Mouse (Mus musculus): ENCODE measurements around the gene Kcnma1. TPM values are rescaled to one million over a fixed set of nuclear protein-coding genes. Genes with fewer than 3 reads are reported as not detected.

The Kcnma1 gene
- polyA plus RNA-seq, 1 experiment from 2014 or later: 17.2 TPM

GRCm38 (mm10) chr14:23552252-23552974, 461.9 kb downstream of the Kcnma1 start:
- WGBS: 57% methylated on average over 5 of the region's 5 CpGs
- no peaks in the 10 kb centered on the region for H3K36me3 ChIP-seq (ENCODE audit: control insufficient read depth, insufficient read depth, low read length)
- H3K4me2 ChIP-seq (ENCODE audit: low read length): no peak overlapping the region
- H3K9ac ChIP-seq (ENCODE audit: low read depth, low read length): no peak overlapping the region
- no peaks in the 10 kb centered on the region for H3K4me1 ChIP-seq (ENCODE audit: control insufficient read depth, insufficient read depth, low read depth, low read length)
- no peaks in the 10 kb centered on the region for H3K9me3 ChIP-seq (ENCODE audit: control insufficient read depth, low read length)
- no peak for ATAC-seq
- H3K4me3 ChIP-seq (ENCODE audit: low read length): no peak overlapping the region
- no peaks in the 10 kb centered on the region for H3K27me3 ChIP-seq (replicated peaks; ENCODE audit: control insufficient read depth, insufficient read depth, low read length)
- H3K27ac ChIP-seq (ENCODE audit: low read depth, low read length): no peak overlapping the region

DNA sequence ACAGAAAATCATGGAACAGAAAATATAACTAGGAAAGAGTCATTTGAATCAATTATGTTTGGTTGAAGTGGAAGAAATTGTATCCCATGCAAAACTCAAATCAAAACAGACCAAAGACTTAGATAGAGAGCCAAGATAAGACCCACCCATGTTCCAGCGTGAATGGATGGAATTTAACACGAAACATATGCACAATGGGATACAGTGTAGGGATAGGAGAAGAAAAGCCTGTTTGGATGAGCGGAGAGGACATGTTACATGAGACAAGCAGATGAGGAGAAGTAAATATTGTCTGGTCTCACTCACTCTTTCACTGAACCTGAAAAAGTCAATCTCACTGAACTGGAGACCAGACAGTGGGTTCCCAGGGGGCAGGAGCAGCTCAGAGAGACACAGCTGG, 463.8 kb downstream of the Kcnma1 start:
- Histone ChIP-seq H3K27ac (ENCODE audit: low read depth, low read length) (no peak overlapping the region), H3K9me3 (ENCODE audit: control insufficient read depth, low read length) (no peaks in the 10 kb centered on the region), H3K9ac (ENCODE audit: low read depth, low read length) (no peak overlapping the region), H3K27me3 (replicated peaks; ENCODE audit: control insufficient read depth, insufficient read depth, low read length) (no peaks in the 10 kb centered on the region), H3K36me3 (ENCODE audit: control insufficient read depth, insufficient read depth, low read length) (no peaks in the 10 kb centered on the region), H3K4me2 (ENCODE audit: low read length) (no peak overlapping the region), H3K4me1 (ENCODE audit: control insufficient read depth, insufficient read depth, low read depth, low read length) (no peaks in the 10 kb centered on the region), H3K4me3 (ENCODE audit: low read length) (no peak overlapping the region)
- ATAC-seq: no peak
- 82% methylated on average over 3 of the region's 3 CpGs for WGBS

DNA sequence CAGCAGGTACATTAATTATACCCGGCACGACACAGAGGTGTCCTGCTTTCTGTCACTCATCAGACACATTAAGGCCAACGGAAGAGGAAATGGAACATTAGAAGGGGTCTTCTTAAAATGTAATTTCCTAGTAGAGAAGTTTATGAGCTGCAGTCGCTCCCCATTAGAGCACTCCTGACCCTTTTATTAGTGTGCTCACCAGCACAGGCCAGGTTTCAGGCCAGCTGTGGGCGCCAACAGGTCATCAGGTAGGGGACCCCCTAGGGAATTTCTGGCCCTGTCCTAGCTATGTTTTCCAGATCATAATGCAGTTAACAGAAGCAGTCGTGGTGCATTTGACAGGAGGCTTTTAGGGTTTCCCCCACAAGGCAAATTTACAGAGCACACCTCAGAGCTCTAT, 472.2 kb downstream of the Kcnma1 start:
- Histone ChIP-seq H3K27ac (ENCODE audit: low read depth, low read length) (no peak overlapping the region), H3K4me2 (ENCODE audit: low read length) (no peak overlapping the region), H3K36me3 (ENCODE audit: control insufficient read depth, insufficient read depth, low read length) (no peaks in the 10 kb centered on the region), H3K9me3 (ENCODE audit: control insufficient read depth, low read length) (no peaks in the 10 kb centered on the region), H3K4me1 (ENCODE audit: control insufficient read depth, insufficient read depth, low read depth, low read length) (no peaks in the 10 kb centered on the region), H3K9ac (ENCODE audit: low read depth, low read length) (no peak overlapping the region), H3K27me3 (replicated peaks; ENCODE audit: control insufficient read depth, insufficient read depth, low read length) (no peaks in the 10 kb centered on the region), H3K4me3 (ENCODE audit: low read length) (no peak overlapping the region)
- 90% methylated on average over 6 of the region's 6 CpGs for WGBS
- ATAC-seq: no peak

DNA sequence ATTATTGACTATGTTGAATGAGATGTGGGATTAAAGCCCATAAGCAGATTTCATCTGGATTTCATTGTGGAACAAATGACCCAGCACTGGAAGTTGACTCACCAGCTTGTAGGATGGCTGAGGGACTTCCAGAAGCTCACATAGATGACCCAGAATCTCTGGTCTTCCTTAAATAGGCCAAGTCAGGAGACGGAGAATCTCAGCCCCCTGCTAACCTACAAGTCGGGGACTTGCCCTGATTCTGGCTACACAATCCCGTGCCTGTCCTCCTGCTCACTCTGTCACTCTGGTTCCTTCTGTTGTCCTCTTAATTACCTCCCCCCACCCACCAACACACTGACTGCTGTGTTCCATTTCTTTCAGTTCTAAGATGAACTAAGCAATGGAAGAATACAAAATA, 474.7 kb downstream of the Kcnma1 start:
- ATAC-seq: no peak
- Histone ChIP-seq H3K27ac (ENCODE audit: low read depth, low read length) (no peak overlapping the region), H3K4me2 (ENCODE audit: low read length) (no peak overlapping the region), H3K4me1 (ENCODE audit: control insufficient read depth, insufficient read depth, low read depth, low read length) (no peaks in the 10 kb centered on the region), H3K27me3 (replicated peaks; ENCODE audit: control insufficient read depth, insufficient read depth, low read length) (no peaks in the 10 kb centered on the region), H3K9ac (ENCODE audit: low read depth, low read length) (no peak overlapping the region), H3K4me3 (ENCODE audit: low read length) (no peak overlapping the region), H3K36me3 (ENCODE audit: control insufficient read depth, insufficient read depth, low read length) (no peaks in the 10 kb centered on the region), H3K9me3 (ENCODE audit: control insufficient read depth, low read length) (no peaks in the 10 kb centered on the region)
- 76% methylated on average over 3 of the region's 3 CpGs for WGBS

- Histone ChIP-seq H3K36me3 (ENCODE audit: control insufficient read depth, insufficient read depth, low read length) (no peaks in the 10 kb centered on the region), H3K9me3 (ENCODE audit: control insufficient read depth, low read length) (no peaks in the 10 kb centered on the region), H3K27me3 (replicated peaks; ENCODE audit: control insufficient read depth, insufficient read depth, low read length) (no peaks in the 10 kb centered on the region), H3K4me3 (ENCODE audit: low read length) (no peak overlapping the region), H3K9ac (ENCODE audit: low read depth, low read length) (no peak overlapping the region), H3K4me1 (ENCODE audit: control insufficient read depth, insufficient read depth, low read depth, low read length) (no peaks in the 10 kb centered on the region), H3K27ac (ENCODE audit: low read depth, low read length) (no peak overlapping the region), H3K4me2 (ENCODE audit: low read length) (no peak overlapping the region)
- ATAC-seq: no peak
- WGBS: 74% methylated on average over 3 of the region's 3 CpGs
Measured at GRCm38 (mm10) chr14:23533346-23533745, 480.9 kb downstream of the Kcnma1 start.

DNA sequence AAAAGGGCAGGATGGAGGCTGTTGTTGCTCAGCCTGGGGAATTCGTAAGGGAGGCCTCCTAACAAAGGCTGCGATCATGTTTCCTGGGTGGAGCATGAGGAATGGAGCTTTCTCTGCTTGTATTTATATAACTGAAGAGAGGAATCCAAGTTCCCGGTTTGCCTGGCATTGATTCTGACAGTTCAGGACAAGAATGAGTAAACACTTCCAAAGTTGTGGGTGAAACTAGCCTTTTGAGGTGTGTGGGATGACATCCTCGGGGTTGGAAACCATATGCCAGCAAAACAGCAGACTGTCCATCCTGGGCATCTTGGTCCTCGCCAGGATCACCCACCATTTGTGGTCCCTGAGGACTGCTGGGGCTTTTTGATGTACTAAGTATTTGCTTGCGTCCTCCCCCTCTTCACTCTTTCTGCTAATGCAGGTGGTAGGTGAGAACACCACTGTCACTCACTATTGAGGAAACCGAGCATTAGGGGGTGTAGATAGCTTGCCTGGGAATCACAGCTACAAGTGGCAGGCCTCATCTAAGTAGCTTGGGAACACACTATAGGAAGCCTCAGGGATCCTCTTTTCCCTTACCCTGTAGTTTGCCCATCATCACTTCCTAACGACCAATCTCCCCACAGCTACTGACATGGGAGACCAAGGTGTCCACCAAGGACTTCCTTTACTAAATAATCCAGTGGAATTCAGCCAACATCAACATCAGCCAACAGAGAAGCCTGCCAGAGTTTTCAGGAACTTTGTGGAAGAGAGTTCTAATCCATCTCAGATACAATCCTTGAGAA, 482.4 kb downstream of the Kcnma1 start:
- H3K4me1 ChIP-seq (ENCODE audit: control insufficient read depth, insufficient read depth, low read depth, low read length): no peaks in the 10 kb centered on the region
- 68% methylated on average over 8 of the region's 8 CpGs for WGBS
- no peak overlapping the region for H3K4me3 ChIP-seq (ENCODE audit: low read length)
- no peaks in the 10 kb centered on the region for H3K36me3 ChIP-seq (ENCODE audit: control insufficient read depth, insufficient read depth, low read length)
- H3K27ac ChIP-seq (ENCODE audit: low read depth, low read length): no peak overlapping the region
- H3K27me3 ChIP-seq (replicated peaks; ENCODE audit: control insufficient read depth, insufficient read depth, low read length): no peaks in the 10 kb centered on the region
- H3K4me2 ChIP-seq (ENCODE audit: low read length): no peak overlapping the region
- no peaks in the 10 kb centered on the region for H3K9me3 ChIP-seq (ENCODE audit: control insufficient read depth, low read length)
- no peak overlapping the region for H3K9ac ChIP-seq (ENCODE audit: low read depth, low read length)
- ATAC-seq: no peak

DNA sequence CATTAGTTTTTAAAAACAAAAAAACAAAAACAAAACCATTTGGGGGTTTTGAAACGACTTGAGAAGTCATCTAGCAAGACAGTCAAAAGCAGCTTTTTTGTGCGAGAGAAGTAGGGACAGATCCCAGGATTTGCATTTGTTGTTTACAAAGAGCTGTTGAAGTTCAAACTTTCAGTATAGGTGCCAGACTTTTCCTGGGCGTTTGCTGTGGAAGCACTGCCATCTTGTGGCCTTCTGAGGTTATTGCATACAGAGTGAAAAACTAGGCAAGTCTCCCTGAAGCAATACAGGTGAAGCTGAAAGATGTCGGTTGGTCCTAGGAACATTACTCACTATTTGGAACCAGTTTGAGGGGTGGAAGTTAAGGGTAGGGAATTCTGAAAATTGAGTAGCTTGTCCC, 484.6 kb downstream of the Kcnma1 start:
- no peak overlapping the region for H3K4me2 ChIP-seq (ENCODE audit: low read length)
- no peak for ATAC-seq
- no peaks in the 10 kb centered on the region for H3K9me3 ChIP-seq (ENCODE audit: control insufficient read depth, low read length)
- no peaks in the 10 kb centered on the region for H3K36me3 ChIP-seq (ENCODE audit: control insufficient read depth, insufficient read depth, low read length)
- no peaks in the 10 kb centered on the region for H3K27me3 ChIP-seq (replicated peaks; ENCODE audit: control insufficient read depth, insufficient read depth, low read length)
- H3K9ac ChIP-seq (ENCODE audit: low read depth, low read length): no peak overlapping the region
- H3K4me1 ChIP-seq (ENCODE audit: control insufficient read depth, insufficient read depth, low read depth, low read length): no peaks in the 10 kb centered on the region
- H3K27ac ChIP-seq (ENCODE audit: low read depth, low read length): no peak overlapping the region
- no peak overlapping the region for H3K4me3 ChIP-seq (ENCODE audit: low read length)
- WGBS: 10% methylated on average over 4 of the region's 4 CpGs

- no peaks in the 10 kb centered on the region for H3K9me3 ChIP-seq (ENCODE audit: control insufficient read depth, low read length)
- no peak for ATAC-seq
- WGBS: 38% methylated on average over 1 of the region's 1 CpGs
- no peaks in the 10 kb centered on the region for H3K27me3 ChIP-seq (replicated peaks; ENCODE audit: control insufficient read depth, insufficient read depth, low read length)
- no peak overlapping the region for H3K4me3 ChIP-seq (ENCODE audit: low read length)
- H3K9ac ChIP-seq (ENCODE audit: low read depth, low read length): no peak overlapping the region
- H3K4me1 ChIP-seq (ENCODE audit: control insufficient read depth, insufficient read depth, low read depth, low read length): no peaks in the 10 kb centered on the region
- no peaks in the 10 kb centered on the region for H3K36me3 ChIP-seq (ENCODE audit: control insufficient read depth, insufficient read depth, low read length)
- H3K4me2 ChIP-seq (ENCODE audit: low read length): no peak overlapping the region
- H3K27ac ChIP-seq (ENCODE audit: low read depth, low read length): no peak overlapping the region
Measured at GRCm38 (mm10) chr14:23529229-23529628, 485.1 kb downstream of the Kcnma1 start.

DNA sequence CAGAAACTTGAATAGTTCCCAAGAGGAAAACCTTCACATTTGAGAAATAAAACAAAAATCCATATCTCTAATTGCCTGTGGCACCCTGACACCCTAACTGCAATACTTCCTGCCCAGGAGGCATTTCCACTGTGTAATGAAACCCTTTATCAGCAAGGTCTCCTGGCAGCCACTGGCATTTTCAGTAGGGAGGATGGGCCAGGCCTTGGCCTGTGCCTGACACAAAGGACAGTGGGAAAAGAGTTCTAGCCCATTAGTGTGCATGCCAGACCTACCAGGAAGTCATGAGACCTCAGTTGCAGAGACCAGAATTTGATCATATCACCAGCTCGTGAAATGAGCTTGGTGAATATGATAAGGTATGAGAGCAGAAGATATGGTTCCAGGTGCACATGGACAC, 488.4 kb downstream of the Kcnma1 start:
- H3K4me3 ChIP-seq (ENCODE audit: low read length): no peak overlapping the region
- ATAC-seq: no peak
- 93% methylated on average over 1 of the region's 1 CpGs for WGBS

More for the DNA sequence above, 488.4 kb downstream of the Kcnma1 start:
- Histone ChIP-seq H3K9me3 (ENCODE audit: control insufficient read depth, low read length) (no peaks in the 10 kb centered on the region), H3K4me1 (ENCODE audit: control insufficient read depth, insufficient read depth, low read depth, low read length) (no peaks in the 10 kb centered on the region), H3K9ac (ENCODE audit: low read depth, low read length) (no peak overlapping the region), H3K27me3 (replicated peaks; ENCODE audit: control insufficient read depth, insufficient read depth, low read length) (no peaks in the 10 kb centered on the region), H3K27ac (ENCODE audit: low read depth, low read length) (no peak overlapping the region), H3K36me3 (ENCODE audit: control insufficient read depth, insufficient read depth, low read length) (no peaks in the 10 kb centered on the region), H3K4me2 (ENCODE audit: low read length) (no peak overlapping the region)

Data from hindbrain, embryonic 16.5 days (tissue).